Mouse (Mus musculus) stomach, embryonic 16.5 days (tissue): ENCODE measurements around the gene Ccdc51. TPM values are rescaled to one million over a fixed set of nuclear protein-coding genes. Genes with fewer than 3 reads are reported as not detected.

Experiments
- ATAC-seq: fragments of 200-750 bp; cut with Nextera tagmentation; 2 replicates; pipeline ENCODE4 v1.8.0; 2017; ENCODE audit warnings: moderate number of reproducible peaks, moderate TSS enrichment; ENCODE audit not compliant: insufficient read depth, low FRiP score
- H3K27ac ChIP-seq: fragments of 300-500 bp; sonication (generic); 2 replicates; pipeline ENCODE4 v1.5.1; 2014; ENCODE audit warnings: low read length
- H3K27me3 ChIP-seq: fragments of 300-500 bp; sonication (generic); 2 replicates; pipeline ENCODE4 v1.6.1; 2014; ENCODE audit warnings: low read length, control low read depth, mixed read lengths; ENCODE audit not compliant: control insufficient read depth, insufficient read depth
- H3K36me3 ChIP-seq: fragments of 300-500 bp; sonication (generic); 2 replicates; pipeline ENCODE4 v1.6.1; 2014; ENCODE audit warnings: low read length; ENCODE audit not compliant: control insufficient read depth, insufficient read depth
- H3K4me1 ChIP-seq: fragments of 300-500 bp; sonication (generic); 2 replicates; pipeline ENCODE4 v1.6.1; 2014; ENCODE audit warnings: low read length, control low read depth, mixed read lengths; ENCODE audit not compliant: control insufficient read depth, insufficient read depth
- H3K4me2 ChIP-seq: fragments of 300-500 bp; sonication (generic); 2 replicates; pipeline ENCODE4 v1.6.1; 2014; ENCODE audit warnings: low read depth, low read length, mixed read lengths
- H3K4me3 ChIP-seq: fragments of 300-500 bp; sonication (generic); replicated peaks from 2 replicates; pipeline ENCODE4 v1.5.1; 2014; ENCODE audit warnings: mild to moderate bottlenecking, low read length
- H3K9ac ChIP-seq: fragments of 300-500 bp; sonication (generic); 2 replicates; pipeline ENCODE4 v1.6.1; 2014; ENCODE audit warnings: low read length
- H3K9me3 ChIP-seq: fragments of 300-500 bp; sonication (generic); replicated peaks from 2 replicates; pipeline ENCODE4 v1.6.1; 2016; ENCODE audit warnings: low read length, control low read depth; ENCODE audit not compliant: control insufficient read depth
- WGBS: fragments of 180-500 bp; shearing (Covaris S2); extraction: QIAGEN DNeasy Blood & Tissue Kit; methylation state at CpG from one replicate; pipeline ENCODE4 v1.1.7; 2014; 5-methylcytosine and 5-hydroxymethylcytosine counted together
- polyA plus RNA-seq: library from polyadenylated mRNA; unstranded; fragments of >200 nt; fragmentation: Nextera tagmentation; extraction: Ambion mirVana; gene quantifications from 2 replicates; pipeline ENCODE4 v1.2.1, GENCODE M21; 2015

Gene Ccdc51
- polyA plus RNA-seq, 1 experiment from 2014 or later, result 15.8 TPM

DNA sequence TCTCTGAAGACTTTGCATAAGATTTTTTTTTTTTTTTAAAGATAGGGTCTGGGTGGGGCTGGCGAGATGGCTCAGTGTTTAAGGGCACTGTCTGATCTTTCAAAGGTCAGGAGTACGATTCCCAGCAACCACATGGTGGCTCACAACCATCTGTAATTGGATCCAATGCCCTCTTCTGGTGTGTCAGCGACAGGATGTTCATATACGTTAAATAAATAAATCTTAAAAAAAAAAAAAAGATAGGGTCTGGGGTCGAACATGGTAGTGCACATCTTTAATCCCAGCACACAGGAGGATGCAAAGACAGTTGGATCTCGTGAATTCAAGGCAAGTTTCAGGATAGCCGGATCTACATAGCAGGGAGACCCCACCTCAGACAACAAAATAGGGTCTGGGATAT, 33.0 kb upstream of the Ccdc51 start:
- Histone ChIP-seq H3K4me2 (no peak overlapping the region), H3K27me3 (no peaks in the 10 kb centered on the region), H3K9me3 (no peaks in the 10 kb centered on the region), H3K9ac (no peak overlapping the region), H3K4me1 (peaks cover 2% of the 10 kb centered on the region), H3K4me3 (no peak overlapping the region), H3K36me3 (no peaks in the 10 kb centered on the region), H3K27ac (no peak overlapping the region)
- 77% methylated on average over 7 of the region's 7 CpGs for WGBS
- ATAC-seq, result no peak

DNA sequence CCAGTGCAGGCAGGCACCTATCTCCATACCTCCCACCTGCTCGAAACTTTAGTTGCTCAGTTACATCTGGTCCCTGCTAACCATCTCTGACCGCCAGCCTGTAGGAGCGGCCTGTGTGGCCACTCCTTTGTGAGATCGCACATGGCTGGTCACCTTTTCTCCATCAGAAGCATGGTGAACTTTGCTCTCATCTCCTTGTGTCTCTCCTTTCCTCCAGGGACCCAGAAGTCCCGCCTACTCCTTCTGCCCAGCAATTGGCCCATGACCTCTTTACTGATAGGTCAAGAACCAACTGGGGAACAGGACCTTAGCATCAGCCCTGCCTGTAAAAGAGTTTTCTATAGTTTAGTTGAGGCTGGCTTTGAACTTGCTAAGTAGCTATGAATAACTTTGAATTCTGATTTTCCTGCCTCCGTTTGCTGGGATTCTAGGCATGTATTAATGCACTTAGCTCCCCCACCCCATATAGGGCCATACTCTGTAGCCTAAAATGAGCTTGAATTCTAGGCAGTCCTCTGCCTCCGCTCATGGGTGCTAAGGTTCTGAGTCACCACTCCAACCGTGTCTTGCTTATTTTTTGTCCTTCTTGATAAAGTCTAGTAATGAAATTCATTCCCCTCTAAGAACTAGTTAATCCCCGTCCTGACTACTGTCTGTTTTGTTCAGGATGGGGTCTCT, 32.2 kb upstream of the Ccdc51 start:
- no peak overlapping the region for H3K9ac ChIP-seq
- WGBS, result 84% methylated on average over 9 of the region's 9 CpGs
- no peak overlapping the region for H3K4me3 ChIP-seq
- no peak for ATAC-seq
- H3K4me1 ChIP-seq, result peaks cover 6% of the 10 kb centered on the region
- no peak overlapping the region for H3K27ac ChIP-seq
- H3K36me3 ChIP-seq, result no peaks in the 10 kb centered on the region
- no peaks in the 10 kb centered on the region for H3K27me3 ChIP-seq
- no peak overlapping the region for H3K4me2 ChIP-seq
- H3K9me3 ChIP-seq, result no peaks in the 10 kb centered on the region

DNA sequence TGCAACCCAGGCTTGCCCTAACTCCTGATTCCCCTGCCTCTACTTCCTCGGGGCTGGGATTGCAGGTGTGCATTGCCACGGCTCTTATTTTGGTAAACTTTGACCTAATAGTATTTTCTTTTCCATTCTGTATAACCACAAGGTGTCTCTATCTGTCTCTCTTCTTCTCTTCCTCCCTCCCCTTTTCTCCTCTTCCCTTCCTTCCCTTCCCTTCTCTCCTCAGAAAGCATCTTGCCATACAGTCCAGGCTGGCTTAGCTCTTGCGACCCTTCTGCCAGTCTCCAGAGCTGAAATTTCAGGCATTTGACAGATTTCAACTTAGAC, 31.7 kb upstream of the Ccdc51 start:
- Histone ChIP-seq H3K4me3 (no peak overlapping the region), H3K36me3 (no peaks in the 10 kb centered on the region), H3K9me3 (no peaks in the 10 kb centered on the region), H3K4me1 (peaks cover 10% of the 10 kb centered on the region), H3K4me2 (no peak overlapping the region), H3K27ac (no peak overlapping the region), H3K9ac (no peak overlapping the region), H3K27me3 (no peaks in the 10 kb centered on the region)
- no peak for ATAC-seq
- 72% methylated on average over 3 of the region's 3 CpGs for WGBS

DNA sequence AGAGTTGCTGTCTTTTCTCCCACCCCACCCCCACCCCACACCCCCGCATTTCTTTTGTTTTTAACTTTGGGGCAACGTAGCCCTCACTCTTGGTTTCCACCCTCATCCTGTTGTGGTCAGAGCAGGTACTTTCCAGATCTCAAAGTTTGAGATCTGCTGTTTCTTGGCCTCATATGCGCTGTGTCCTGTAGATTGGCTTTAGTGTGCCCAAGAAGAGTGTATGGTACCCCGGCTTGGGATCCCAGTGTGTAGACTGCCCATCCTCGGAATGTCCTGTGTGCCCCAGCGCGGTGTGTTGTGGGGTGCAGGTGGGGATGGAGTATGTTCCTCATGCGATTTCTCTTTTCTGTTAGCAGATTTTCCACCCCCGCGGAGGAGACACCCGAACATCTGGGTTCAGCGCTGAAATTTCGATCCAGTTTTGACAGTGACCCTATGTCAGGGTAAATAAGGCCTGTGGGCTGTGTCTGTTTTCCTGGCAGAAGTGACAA, 31.2 kb upstream of the Ccdc51 start:
- Histone ChIP-seq H3K27ac (no peak overlapping the region), H3K27me3 (no peaks in the 10 kb centered on the region), H3K4me2 (no peak overlapping the region), H3K36me3 (no peaks in the 10 kb centered on the region; the same call in 1 of the 2 replicates), H3K9ac (no peak overlapping the region), H3K9me3 (no peaks in the 10 kb centered on the region), H3K4me1 (peaks cover 10% of the 10 kb centered on the region), H3K4me3 (no peak overlapping the region)
- ATAC-seq, result no peak
- 91% methylated on average over 13 of the region's 13 CpGs for WGBS

DNA sequence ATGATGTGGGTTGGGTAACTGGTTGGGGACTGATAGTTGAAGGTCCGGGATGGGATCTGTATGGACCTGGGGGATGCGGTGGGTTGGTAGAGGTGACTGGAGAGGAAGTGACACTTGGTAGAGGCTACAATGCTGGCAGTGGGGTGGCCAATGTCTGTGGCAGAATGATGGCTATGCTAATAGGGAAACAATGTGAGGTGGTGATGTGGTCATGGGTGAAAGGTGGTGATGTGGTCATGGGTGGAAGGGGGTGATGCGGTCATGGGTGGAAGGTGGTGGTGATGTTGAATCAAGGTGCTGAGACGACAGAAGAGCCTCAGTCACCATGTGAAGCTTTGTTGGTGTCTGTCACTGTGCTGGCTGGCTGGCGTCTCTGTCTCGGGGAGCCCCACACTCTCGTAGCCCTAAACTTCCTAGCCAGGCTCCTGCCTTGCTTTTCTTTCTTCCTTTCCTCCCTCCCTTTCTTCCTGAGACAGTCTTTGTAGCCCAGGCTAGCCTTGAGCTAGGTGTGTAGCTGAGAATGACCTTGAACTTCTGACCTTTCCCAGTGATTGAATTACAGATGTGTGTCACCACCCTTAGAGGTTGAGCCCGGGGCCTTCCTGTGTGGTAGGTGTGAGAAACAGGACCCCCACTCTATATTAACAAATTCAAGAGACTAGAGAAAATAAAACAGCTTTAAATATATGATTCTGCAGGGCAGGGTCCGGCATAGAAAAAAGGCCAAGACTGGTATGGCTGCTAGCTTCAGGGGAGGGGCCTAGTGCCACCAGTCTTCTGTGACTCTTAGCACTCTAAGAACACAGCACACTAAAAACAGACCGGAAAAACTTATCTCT, 30.4 kb upstream of the Ccdc51 start:
- Histone ChIP-seq H3K4me1 (peaks cover 10% of the 10 kb centered on the region), H3K27me3 (no peaks in the 10 kb centered on the region), H3K36me3 (no peaks in the 10 kb centered on the region; the same call in 1 of the 2 replicates), H3K4me3 (no peak overlapping the region), H3K9ac (no peak overlapping the region), H3K4me2 (no peak overlapping the region), H3K27ac (no peak overlapping the region), H3K9me3 (no peaks in the 10 kb centered on the region)
- ATAC-seq, result no peak
- WGBS, result 88% methylated on average over 10 of the region's 10 CpGs

DNA sequence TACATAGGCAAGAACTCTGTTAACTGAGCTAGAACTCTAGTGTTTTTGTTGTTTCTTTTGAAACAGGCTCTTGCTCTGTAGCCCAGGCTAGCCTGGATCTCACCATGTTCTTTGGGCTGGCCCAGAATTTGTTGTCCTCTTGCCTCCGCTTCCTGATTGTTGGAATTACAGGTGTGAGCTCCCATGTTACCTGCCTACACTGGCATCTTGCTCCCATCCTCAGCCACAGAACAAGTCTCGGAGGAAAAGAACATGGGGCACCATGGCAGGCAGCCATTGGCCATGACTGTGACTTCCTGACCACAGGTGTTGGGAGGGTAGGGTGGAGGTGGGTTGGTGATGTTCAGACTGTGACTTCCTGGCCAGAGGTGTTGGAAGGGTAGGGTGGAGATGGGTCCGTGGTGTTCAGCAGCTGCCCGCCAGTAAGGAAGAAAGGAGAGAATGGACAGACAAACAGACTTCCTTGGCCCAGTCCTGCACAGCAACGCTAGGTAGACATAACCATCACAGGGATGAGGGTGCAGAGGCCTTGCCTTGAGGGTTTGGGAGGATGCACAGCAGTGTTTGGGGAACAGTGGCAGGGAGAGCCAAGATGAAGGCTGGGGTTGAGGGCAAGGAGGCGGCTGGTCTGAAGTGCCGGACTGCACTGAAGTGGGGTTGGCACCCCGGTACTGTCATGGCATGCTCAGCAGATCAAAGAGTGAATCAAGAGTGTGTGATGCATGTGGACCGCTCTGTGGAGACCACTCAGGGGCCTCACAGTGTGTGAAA, 29.6 kb upstream of the Ccdc51 start:
- Histone ChIP-seq H3K4me3 (no peak overlapping the region), H3K4me2 (no peak overlapping the region), H3K4me1 (peaks cover 10% of the 10 kb centered on the region), H3K27me3 (no peaks in the 10 kb centered on the region), H3K36me3 (no peaks in the 10 kb centered on the region; the same call in 1 of the 2 replicates), H3K9me3 (no peaks in the 10 kb centered on the region), H3K27ac (no peak overlapping the region), H3K9ac (no peak overlapping the region)
- 92% methylated on average over 9 of the region's 9 CpGs for WGBS
- no peak for ATAC-seq

DNA sequence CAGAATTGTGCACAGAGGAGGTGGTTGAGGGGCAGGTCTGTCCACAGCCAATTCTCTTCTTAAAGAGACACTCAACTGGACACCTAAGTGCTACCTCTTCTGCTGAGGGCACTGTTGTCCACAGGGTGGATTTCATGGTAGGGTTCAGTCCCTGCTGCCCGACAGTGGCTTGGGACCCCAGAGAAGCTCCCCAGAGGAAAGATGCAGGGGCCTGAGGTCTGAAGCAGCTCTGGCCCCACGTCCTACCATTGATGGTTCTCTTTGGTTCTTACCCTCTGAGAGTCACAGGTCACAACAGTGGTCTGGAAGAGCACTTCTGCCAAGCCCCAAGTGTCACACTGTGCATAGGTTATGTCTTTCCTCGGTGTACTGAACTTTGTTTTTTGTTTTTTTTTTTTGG, 28.9 kb upstream of the Ccdc51 start:
- no peak overlapping the region for H3K27ac ChIP-seq
- H3K4me2 ChIP-seq, result no peak overlapping the region
- H3K9me3 ChIP-seq, result no peaks in the 10 kb centered on the region
- H3K4me1 ChIP-seq, result peaks cover 10% of the 10 kb centered on the region
- no peak overlapping the region for H3K9ac ChIP-seq
- no peak overlapping the region for H3K4me3 ChIP-seq
- H3K36me3 ChIP-seq, result no peaks in the 10 kb centered on the region; the same call in 1 of the 2 replicates
- no peaks in the 10 kb centered on the region for H3K27me3 ChIP-seq
- WGBS, result 81% methylated on average over 3 of the region's 3 CpGs
- no peak for ATAC-seq

DNA sequence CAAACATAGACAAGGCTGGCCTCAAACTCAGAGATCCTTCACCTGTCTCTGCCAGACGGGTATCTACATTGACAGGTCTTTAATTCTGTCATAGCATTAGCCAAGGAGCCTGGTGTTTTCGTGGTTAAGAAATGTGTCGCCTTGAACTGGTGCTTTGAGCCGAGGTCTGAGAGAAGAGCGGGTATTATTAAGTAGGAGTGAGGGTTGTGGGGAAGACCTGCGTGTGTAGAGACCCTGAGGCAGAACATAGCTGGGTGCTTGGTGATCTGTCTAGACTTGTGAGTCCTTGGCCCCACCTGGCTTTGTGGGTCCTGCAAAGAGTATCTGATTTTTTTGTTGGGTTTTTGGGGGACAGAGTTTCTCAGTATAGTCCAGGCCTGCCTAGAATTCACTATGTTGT, 28.4 kb upstream of the Ccdc51 start:
- Histone ChIP-seq H3K4me3 (no peak overlapping the region), H3K27ac (0 out of 2 replicates have a peak overlapping the region, but pooled peaks have one; percentile 81), H3K4me2 (no peak overlapping the region), H3K27me3 (no peaks in the 10 kb centered on the region), H3K36me3 (no peaks in the 10 kb centered on the region; the same call in 1 of the 2 replicates), H3K4me1 (peaks cover 14% of the 10 kb centered on the region), H3K9me3 (no peaks in the 10 kb centered on the region), H3K9ac (no peak overlapping the region)
- WGBS, result 73% methylated on average over 6 of the region's 6 CpGs
- no peak for ATAC-seq

DNA sequence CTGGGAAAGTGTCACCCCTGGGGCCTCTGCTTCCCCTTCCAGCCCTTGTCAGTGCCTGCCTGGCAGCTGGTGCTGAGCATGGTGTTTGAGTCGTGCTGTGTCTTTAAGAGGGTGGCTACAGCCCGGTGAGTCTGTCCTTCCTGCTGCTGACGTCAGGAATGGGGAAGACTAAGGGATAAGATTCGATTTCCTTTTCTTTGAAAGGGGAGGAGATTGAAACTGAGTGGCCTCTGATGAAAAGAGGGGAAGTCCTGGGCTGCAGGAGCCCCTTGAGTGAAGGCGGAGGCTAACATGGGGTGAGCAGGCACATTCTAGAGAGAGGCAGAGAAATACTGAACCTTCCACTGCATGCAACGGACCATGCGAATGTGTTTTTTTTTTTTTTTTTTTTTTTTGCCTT, 27.6 kb upstream of the Ccdc51 start:
- peak overlapping the region; percentile 54 for H3K4me2 ChIP-seq
- WGBS, result 4% methylated on average over 7 of the region's 7 CpGs
- peak; percentile 78 for ATAC-seq
- no peaks in the 10 kb centered on the region; the same call in 1 of the 2 replicates for H3K36me3 ChIP-seq
- H3K9ac ChIP-seq, result peak overlapping the region; percentile 70
- H3K27me3 ChIP-seq, result no peaks in the 10 kb centered on the region
- H3K9me3 ChIP-seq, result no peaks in the 10 kb centered on the region
- peak overlapping the region; percentile 81 for H3K27ac ChIP-seq
- H3K4me3 ChIP-seq, result peak overlapping the region; percentile 34
- H3K4me1 ChIP-seq, result peaks cover 17% of the 10 kb centered on the region
